20 mouse cellular contexts compared by ENCODE assay signal in genomic region chr11:75758553-75758952, GRCm38 (mm10). TPM values are rescaled to one million over a fixed set of nuclear protein-coding genes. Genes with fewer than 3 reads are reported as not detected.
DNase-seq lines count a peak whose midpoint lies in the region; TF ChIP-seq lines count a peak whose summit lies in the region.
"Had no signal": no experiment of that assay in that cellular context is flagged by ENCODE, and none has a peak within 500 bp of the region (broad histone marks: within the 10 kb centered on the region; RNA-seq: fewer than 3 reads in every experiment).

No protein-coding gene starts in this region.

- H3K4me3 ChIP-seq in gastrocnemius, adult 2 months: no peak overlapping the region; the same call in 1 of the 2 replicates
- H3K4me3 ChIP-seq in left cerebral cortex, adult 2 months: no peak overlapping the region

- peak overlapping the region; percentile 82 for H3K27ac ChIP-seq in gastrocnemius, adult 2 months
- no peak overlapping the region for H3K27ac ChIP-seq in left cerebral cortex, adult 2 months

- DNase-seq in gastrocnemius, adult 18-20 months (ENCODE audit: low spot score): peak; percentile 63
- DNase-seq in gastrocnemius, postnatal 4 days (ENCODE audit: low spot score in 2 of 2): no peak
- peak; percentile 41 for DNase-seq in gastrocnemius, adult 2 months
- no peak for DNase-seq in gastrocnemius, postnatal 36 days
- DNase-seq in induced T-regulatory cell, adult 2 months (ENCODE audit: low read depth): peak; percentile 10
- peak; percentile 87 for DNase-seq in skeletal muscle tissue, adult 2 months (ENCODE audit: low read depth, low spot score)
- no peak for DNase-seq in layer of hippocampus, postnatal 14 days (ENCODE audit: low spot score in 2 of 2)
- no peak for DNase-seq in left cerebral cortex, adult 2 months (ENCODE audit: extremely low spot score in 1 of 2, low spot score in 2 of 2)
- DNase-seq: adrenal gland, adult 2 months; adrenal gland, adult 8-10 months; adrenal gland, postnatal 10 days; adrenal gland, postnatal 14 days; adrenal gland, postnatal 25 days; adrenal gland, postnatal 36 days; B cell, adult 2 months; cerebellum, adult 11 months; cerebellum, adult 11-12 months had no signal

- TF ChIP-seq CTCF in gastrocnemius, adult 2 months (IDR thresholded peaks at IDR 0.05): no peak
- no peak for TF ChIP-seq CTCF in left cerebral cortex, adult 2 months (IDR thresholded peaks at IDR 0.05)

- intact Hi-C loops in gastrocnemius, adult 2 months (cut with DNase I): loop anchor here (5.0 kb wide), 1 partner anchor 41 kb away; no protein-coding TSS in a partner anchor
- intact Hi-C loops in gastrocnemius, postnatal 36 days (cut with DNase I): no loop called here
- intact Hi-C loops in left cerebral cortex, adult 2 months (cut with DNase I): no loop called here

RNA-seq across cellular contexts. Expression of gene Ywhae, which starts 25.9 kb away (rescaled TPM):
- total RNA-seq in gastrocnemius, adult 18-20 months (2021): 100 to 1,000 TPM; 517 to 578 TPM
- 100 to 1,000 TPM; 749 to 818 TPM for total RNA-seq in gastrocnemius, postnatal 4 days (2021)
- total RNA-seq in gastrocnemius, adult 2 months (2021): 100 to 1,000 TPM; 545 to 577 TPM
- 100 to 1,000 TPM; 524 to 527 TPM for total RNA-seq in gastrocnemius, postnatal 36 days (2021)
- 1,000 to 10,000 TPM; 1,350 to 1,430 TPM for total RNA-seq in layer of hippocampus, postnatal 14 days (2021)
- total RNA-seq in left cerebral cortex, adult 2 months (2021): 100 to 1,000 TPM; 854 to 940 TPM

RNA-seq across cellular contexts. Expression of gene Doc2b, which starts 37.3 kb away (rescaled TPM):
- 1 to 10 TPM in 1 of 2 experiments, under 1 TPM in 1; 0.45 to 2.7 TPM for total RNA-seq in gastrocnemius, adult 18-20 months (2021)
- total RNA-seq in gastrocnemius, postnatal 4 days (2021): 1 to 10 TPM; 1.1 to 1.6 TPM
- total RNA-seq in gastrocnemius, adult 2 months (2021): 1 to 10 TPM; 1.0 to 1.4 TPM
- total RNA-seq in gastrocnemius, postnatal 36 days (2021): 1 to 10 TPM in 1 of 2 experiments, under 1 TPM in 1; 0.84 to 1.1 TPM
- total RNA-seq in layer of hippocampus, postnatal 14 days (2021): 10 to 100 TPM; 84.1 to 86.4 TPM
- total RNA-seq in left cerebral cortex, adult 2 months (2021): 10 to 100 TPM; 17.9 to 26.7 TPM
- total RNA-seq: CH12.LX, G1E, MEL had no signal

Comparison
In these comparisons a context has a peak if more than half of its experiments do, and no peak if none do; other contexts are left out.
1. DNase-seq: peak in gastrocnemius, adult 18-20 months (single experiment), gastrocnemius, adult 2 months (single experiment), induced T-regulatory cell, adult 2 months (single experiment) and skeletal muscle tissue, adult 2 months (single experiment); none in gastrocnemius, postnatal 4 days (0 of 2), gastrocnemius, postnatal 36 days (0 of 2), layer of hippocampus, postnatal 14 days (0 of 2) and left cerebral cortex, adult 2 months (0 of 2).
2. RNA of gene Doc2b, which starts 37.3 kb away (total RNA-seq): 84.1 to 86.4 TPM in layer of hippocampus, postnatal 14 days and 17.9 to 26.7 TPM in left cerebral cortex, adult 2 months; 0.45 to 2.7 TPM in gastrocnemius, adult 18-20 months, 1.1 to 1.6 TPM in gastrocnemius, postnatal 4 days, 1.0 to 1.4 TPM in gastrocnemius, adult 2 months and 0.84 to 1.1 TPM in gastrocnemius, postnatal 36 days; every median in the first group is over 4 times any median in the second.